Mouse (Mus musculus) neural tube, embryonic 14.5 days (tissue): ENCODE measurements around the gene Ptpn11. TPM values are rescaled to one million over a fixed set of nuclear protein-coding genes. Genes with fewer than 3 reads are reported as not detected.
"Not testable (repeated sequence)": the region's sequence is repeated elsewhere in the genome, so short reads cannot be mapped to it uniquely, and the experiment has no call there.

Source experiments
- ATAC-seq: fragments of 200-750 bp; cut with Nextera tagmentation; 2 replicates; pipeline ENCODE4 v1.8.0; 2017; ENCODE audit warnings: low read depth, mild to moderate bottlenecking, moderate TSS enrichment, moderate library complexity
- H3K27ac ChIP-seq: fragments of 300-500 bp; sonication (generic); 2 replicates; pipeline ENCODE4 v1.5.1; 2014; ENCODE audit warnings: low read depth, mild to moderate bottlenecking, control low read depth, low read length, moderate library complexity, mixed read lengths
- H3K27me3 ChIP-seq: fragments of 300-500 bp; sonication (generic); 2 replicates; pipeline ENCODE4 v1.6.1; 2014; ENCODE audit warnings: low read length; ENCODE audit not compliant: control insufficient read depth, insufficient read depth
- H3K36me3 ChIP-seq: fragments of 300-500 bp; sonication (generic); 2 replicates; pipeline ENCODE4 v1.6.1; 2014; ENCODE audit warnings: low read length, mixed read lengths; ENCODE audit not compliant: control insufficient read depth, insufficient read depth
- H3K4me1 ChIP-seq: fragments of 300-500 bp; sonication (generic); 2 replicates; pipeline ENCODE4 v1.6.1; 2014; ENCODE audit warnings: low read length; ENCODE audit not compliant: control insufficient read depth, insufficient read depth
- H3K4me2 ChIP-seq: fragments of 300-500 bp; sonication (generic); 2 replicates; pipeline ENCODE4 v1.6.1; 2014; ENCODE audit warnings: mild to moderate bottlenecking, low read depth, low read length, control low read depth
- H3K4me3 ChIP-seq: fragments of 300-500 bp; sonication (generic); 2 replicates; pipeline ENCODE4 v1.5.1; 2014; ENCODE audit warnings: low read depth, low read length, control low read depth, mixed read lengths
- H3K9ac ChIP-seq: fragments of 300-500 bp; sonication (generic); replicated peaks from 2 replicates; pipeline ENCODE4 v1.6.1; 2014; ENCODE audit warnings: low read depth, mild to moderate bottlenecking, control low read depth, low read length, mixed read lengths
- H3K9me3 ChIP-seq: fragments of 300-500 bp; sonication (generic); 2 replicates; pipeline ENCODE4 v1.6.1; 2016; ENCODE audit warnings: low read length; ENCODE audit not compliant: control insufficient read depth
- WGBS: fragments of 180-500 bp; shearing (Covaris S2); extraction: QIAGEN DNeasy Blood & Tissue Kit; methylation state at CpG from one replicate; pipeline ENCODE4 v1.1.7; 2014; 5-methylcytosine and 5-hydroxymethylcytosine counted together
- polyA plus RNA-seq: library from polyadenylated mRNA; unstranded; fragments of >200 nt; fragmentation: Nextera tagmentation; extraction: Ambion mirVana; gene quantifications from 2 replicates; pipeline ENCODE4 v1.2.1, GENCODE M21; 2014

Ptpn11 gene
- polyA plus RNA-seq, 1 experiment from 2014 or later: 26.6 TPM

DNA sequence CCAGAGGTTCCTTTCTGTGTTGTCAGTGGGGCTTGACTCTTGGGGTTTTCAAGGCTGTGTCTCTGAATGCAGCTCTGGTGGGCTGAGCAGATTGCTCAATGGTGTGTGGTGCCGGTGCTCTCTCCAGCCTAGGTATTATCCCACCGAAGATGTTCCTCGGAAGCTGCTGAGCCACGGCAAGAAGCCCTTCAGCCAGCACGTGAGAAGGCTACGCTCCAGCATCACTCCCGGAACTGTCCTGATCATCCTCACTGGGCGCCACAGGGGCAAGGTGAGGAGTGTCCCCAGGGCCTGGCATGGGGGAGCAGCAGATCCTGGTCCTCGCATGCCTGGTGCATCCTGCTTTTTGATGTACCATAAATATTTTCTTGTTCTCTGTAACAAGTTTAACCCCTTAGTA is 15.3 kb upstream of the Ptpn11 start:
- no peak overlapping the region for H3K9ac ChIP-seq
- no peak overlapping the region for H3K4me3 ChIP-seq
- WGBS: 85% methylated on average over 9 of the region's 9 CpGs
- H3K27ac ChIP-seq: no peak overlapping the region
- H3K27me3 ChIP-seq: 0 out of 2 replicates have a peak, but pooled peaks cover 3% of the 10 kb centered on the region
- no peak overlapping the region for H3K4me2 ChIP-seq
- ATAC-seq: no peak
- H3K9me3 ChIP-seq: no peaks in the 10 kb centered on the region
- peaks cover 8% of the 10 kb centered on the region; the same call in 1 of the 2 replicates for H3K4me1 ChIP-seq
- peaks cover 42% of the 10 kb centered on the region for H3K36me3 ChIP-seq

DNA sequence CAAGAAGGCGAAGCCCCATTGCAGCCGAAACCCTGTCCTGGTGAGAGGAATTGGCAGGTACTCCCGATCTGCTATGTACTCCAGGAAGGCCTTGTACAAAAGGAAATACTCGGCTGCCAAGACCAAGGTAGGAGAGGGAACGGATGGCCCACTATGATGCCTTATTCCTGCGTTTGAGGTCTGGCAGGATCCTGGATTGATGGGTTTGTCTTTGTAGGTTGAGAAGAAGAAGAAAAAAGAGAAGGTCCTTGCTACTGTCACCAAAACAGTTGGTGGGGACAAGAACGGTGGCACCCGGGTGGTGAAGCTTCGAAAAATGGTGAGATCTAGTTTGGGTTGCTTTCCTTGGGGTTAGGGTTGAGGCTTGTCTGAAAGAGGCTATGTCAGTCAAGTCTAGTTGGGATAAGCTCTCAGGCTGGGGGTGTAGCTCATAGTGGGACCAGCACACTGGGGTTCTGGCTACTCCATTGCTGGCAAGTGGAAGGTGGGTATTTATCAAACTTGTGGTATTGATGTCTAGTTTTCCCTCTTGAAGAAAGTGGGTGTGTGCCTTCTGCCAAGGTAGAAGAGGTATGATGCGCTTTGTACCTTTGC is 14.4 kb upstream of the Ptpn11 start:
- Histone ChIP-seq H3K9ac (peak overlapping the region; percentile 95), H3K36me3 (peaks cover 35% of the 10 kb centered on the region), H3K4me3 (peak overlapping the region; percentile 89), H3K4me2 (peak overlapping the region; percentile 72)
- not testable (repeated sequence) for H3K4me1 ChIP-seq, H3K27ac ChIP-seq, ATAC-seq, H3K9me3 ChIP-seq, H3K27me3 ChIP-seq
- WGBS: 76% methylated on average over 8 of the region's 10 CpGs

DNA sequence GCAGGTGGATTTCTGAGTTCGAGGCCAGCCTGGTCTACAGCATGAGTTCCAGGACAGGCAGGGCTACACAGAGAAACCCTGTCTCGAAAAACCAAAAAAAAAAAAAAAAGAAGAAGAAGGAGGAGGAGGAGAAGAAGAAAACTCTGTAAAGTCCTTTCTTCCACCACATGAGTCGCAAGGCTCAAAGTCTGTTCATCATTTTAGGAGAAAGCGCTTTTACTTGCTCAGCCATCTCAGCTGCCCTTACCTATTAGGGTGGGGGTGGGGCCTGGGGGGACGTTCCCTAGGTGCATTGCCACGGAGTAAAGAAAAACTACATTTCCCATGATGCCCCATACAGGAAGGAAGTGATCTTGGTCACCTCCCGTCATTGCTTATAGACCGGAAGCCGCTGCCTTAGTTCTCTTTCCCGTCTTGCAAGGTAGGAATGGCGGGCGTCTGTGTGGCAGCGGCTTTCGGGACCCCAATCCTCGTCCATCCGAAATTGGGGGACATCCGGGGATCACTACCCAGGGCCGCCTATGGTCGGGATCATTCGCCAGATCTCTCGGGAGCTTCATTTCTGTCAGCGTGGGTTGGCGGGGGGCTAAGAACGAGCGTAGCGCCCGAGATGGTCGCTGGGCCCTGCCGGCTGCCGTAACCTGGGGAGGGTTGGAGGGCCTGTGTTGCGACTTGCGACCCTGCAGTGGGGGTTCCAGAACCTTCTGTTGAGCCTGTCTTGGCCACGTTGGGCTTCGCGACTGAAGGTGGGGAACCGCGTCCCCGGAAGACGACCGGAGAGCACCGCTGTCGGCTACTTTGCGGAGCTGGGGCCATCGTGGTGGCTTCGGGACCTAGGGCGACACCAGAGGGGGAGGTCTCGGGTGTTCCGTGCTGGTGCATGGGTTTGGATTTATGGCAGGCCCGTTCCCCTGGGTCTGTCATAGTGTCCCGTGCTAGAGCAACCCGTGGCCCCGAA is 13.2 kb upstream of the Ptpn11 start, which contains the start of gene Rpl6:
Rpl6 (plus strand) TSS at position 350 of the 958 bp plus-strand sequence.
- Histone ChIP-seq H3K4me2 (peak within 1 kb of the TSS; percentile 72), H3K27me3 (0 out of 2 replicates have a peak, but pooled peaks cover 3% of the 10 kb centered on the region), H3K36me3 (peaks cover 25% of the 10 kb centered on the region), H3K4me3 (peak within 1 kb of the TSS; percentile 89), H3K9me3 (no peaks in the 10 kb centered on the region), H3K9ac (peak within 1 kb of the TSS; percentile 95), H3K27ac (peak within 1 kb of the TSS; percentile 83), H3K4me1 (peaks cover 8% of the 10 kb centered on the region; the same call in 1 of the 2 replicates)
- ATAC-seq: peak; percentile 92
- 2% methylated on average over 52 of the region's 52 CpGs for WGBS

DNA sequence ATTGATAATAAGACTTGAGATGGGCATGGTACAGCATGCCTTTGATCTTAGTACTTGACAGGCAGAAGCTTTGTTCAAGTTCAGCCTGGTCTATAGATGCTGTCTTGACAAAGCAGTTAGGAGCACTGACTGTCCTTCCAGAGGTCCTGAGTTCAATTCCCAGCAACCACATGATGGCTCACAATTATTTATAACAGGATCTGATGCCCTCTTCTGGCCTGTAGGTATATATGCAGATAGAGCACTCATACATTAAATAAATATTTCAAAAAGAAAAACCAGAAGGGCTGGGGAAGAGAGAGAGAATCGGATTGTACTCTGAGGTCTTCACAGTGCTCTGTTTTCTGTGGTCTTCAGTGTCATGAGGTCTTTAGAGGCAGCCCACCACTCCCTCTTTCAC is 11.3 kb upstream of the Ptpn11 start:
- Histone ChIP-seq H3K4me2 (no peak overlapping the region), H3K4me3 (no peak overlapping the region), H3K9ac (no peak overlapping the region), H3K27me3 (0 out of 2 replicates have a peak, but pooled peaks cover 3% of the 10 kb centered on the region), H3K27ac (no peak overlapping the region), H3K4me1 (peaks cover 8% of the 10 kb centered on the region; the same call in 1 of the 2 replicates), H3K9me3 (no peaks in the 10 kb centered on the region), H3K36me3 (peaks cover 11% of the 10 kb centered on the region)
- WGBS: 76% methylated on average over 1 of the region's 1 CpGs
- no peak for ATAC-seq

DNA sequence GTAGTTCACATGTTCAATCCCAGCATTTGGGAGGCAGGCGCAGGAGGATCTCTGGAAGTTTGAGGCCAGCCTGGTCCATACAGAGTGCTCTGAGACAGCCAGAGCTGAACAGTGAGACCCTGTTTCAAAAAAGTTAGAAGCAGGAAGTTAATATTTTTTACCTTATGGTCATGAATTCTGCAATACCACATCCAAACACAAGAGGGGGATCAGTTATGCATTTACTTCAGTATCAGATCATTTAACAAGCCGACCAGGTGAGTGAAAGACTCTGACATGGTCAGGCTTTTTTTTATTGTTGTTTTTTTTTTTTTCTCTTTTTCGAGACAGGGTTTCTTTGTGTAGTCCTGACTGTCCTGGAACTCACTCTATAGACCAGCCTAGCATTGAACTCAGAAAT is 10.5 kb upstream of the Ptpn11 start:
- Histone ChIP-seq H3K36me3 (peaks cover 6% of the 10 kb centered on the region; the same call in 1 of the 2 replicates), H3K4me3 (no peak overlapping the region), H3K9me3 (no peaks in the 10 kb centered on the region), H3K4me1 (peaks cover 8% of the 10 kb centered on the region; the same call in 1 of the 2 replicates), H3K9ac (no peak overlapping the region), H3K4me2 (no peak overlapping the region), H3K27ac (no peak overlapping the region), H3K27me3 (0 out of 2 replicates have a peak, but pooled peaks cover 3% of the 10 kb centered on the region)
- WGBS: 55% methylated on average over 3 of the region's 3 CpGs
- ATAC-seq: no peak

DNA sequence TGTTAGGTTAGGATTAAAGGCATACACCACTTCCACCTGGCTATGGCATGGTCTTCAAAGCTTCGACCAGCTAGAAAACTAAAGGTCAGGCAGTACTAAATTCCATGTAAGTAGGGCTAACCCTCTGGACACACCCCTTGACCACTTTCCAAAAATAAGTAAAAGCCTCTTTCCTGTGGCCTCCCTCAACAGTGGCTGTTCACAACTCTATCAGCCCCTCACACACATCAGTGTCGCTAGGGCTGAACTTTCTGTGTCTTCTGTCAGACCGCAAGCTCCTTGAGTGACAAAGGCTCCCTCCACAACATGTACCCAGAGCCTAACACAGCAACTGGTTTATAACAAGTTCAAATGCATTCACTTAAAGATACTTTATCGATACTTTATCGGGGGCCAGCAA is 7.2 kb upstream of the Ptpn11 start:
- Histone ChIP-seq H3K4me3 (no peak overlapping the region), H3K9ac (no peak overlapping the region), H3K36me3 (no peaks in the 10 kb centered on the region), H3K4me1 (no peaks in the 10 kb centered on the region), H3K27ac (no peak overlapping the region), H3K4me2 (no peak overlapping the region), H3K9me3 (no peaks in the 10 kb centered on the region), H3K27me3 (no peaks in the 10 kb centered on the region)
- WGBS: 85% methylated on average over 5 of the region's 5 CpGs
- ATAC-seq: no peak

DNA sequence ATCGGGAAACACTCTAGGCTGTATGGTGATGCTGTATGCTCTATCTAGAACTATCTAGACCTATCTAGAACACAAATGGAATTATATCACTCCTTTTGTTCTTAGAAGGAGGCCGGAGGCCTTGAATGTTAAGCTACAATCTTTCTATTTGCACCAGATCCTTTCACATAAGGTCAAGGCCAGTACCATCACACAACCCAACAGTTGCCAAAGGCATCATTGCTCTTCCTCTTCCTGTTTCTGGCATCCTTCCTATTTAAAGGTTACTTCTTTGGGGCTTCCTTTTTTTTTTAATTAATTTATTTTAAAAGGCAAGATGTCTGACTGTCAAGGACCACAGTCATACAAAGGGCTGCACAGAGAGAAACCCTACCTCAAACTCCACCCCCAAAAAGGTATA is 6.1 kb upstream of the Ptpn11 start:
- H3K4me3 ChIP-seq: no peak overlapping the region
- WGBS: 87% methylated on average over 2 of the region's 2 CpGs

DNA sequence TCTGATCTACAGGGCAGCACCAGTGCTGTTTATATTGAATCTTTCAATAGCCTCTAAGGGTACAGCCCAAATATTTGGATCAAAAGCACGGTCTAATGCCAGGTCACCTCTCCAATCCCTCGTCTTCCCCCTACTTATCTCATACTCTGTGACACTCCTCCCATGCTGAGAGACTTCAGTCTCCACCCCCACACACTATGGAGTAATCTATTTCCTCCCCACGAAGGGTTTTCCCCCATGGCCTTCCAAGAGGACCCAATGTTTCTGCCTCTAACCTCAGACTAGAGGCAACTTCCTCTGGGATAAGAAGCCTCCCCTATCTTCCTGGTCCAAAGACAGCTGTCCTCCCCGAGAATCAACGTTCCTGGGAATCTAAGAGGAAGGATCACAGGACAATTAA is 5.6 kb upstream of the Ptpn11 start:
- Histone ChIP-seq H3K4me3 (no peak overlapping the region), H3K36me3 (no peaks in the 10 kb centered on the region), H3K4me1 (no peaks in the 10 kb centered on the region), H3K4me2 (no peak overlapping the region), H3K9ac (no peak overlapping the region), H3K27me3 (no peaks in the 10 kb centered on the region), H3K27ac (no peak overlapping the region), H3K9me3 (no peaks in the 10 kb centered on the region)
- ATAC-seq: no peak
- 47% methylated on average over 5 of the region's 5 CpGs for WGBS

More for the DNA sequence above, 6.1 kb upstream of the Ptpn11 start:
- Histone ChIP-seq H3K4me2 (no peak overlapping the region), H3K36me3 (no peaks in the 10 kb centered on the region), H3K9ac (no peak overlapping the region), H3K9me3 (no peaks in the 10 kb centered on the region), H3K27ac (no peak overlapping the region), H3K27me3 (no peaks in the 10 kb centered on the region), H3K4me1 (no peaks in the 10 kb centered on the region)
- ATAC-seq: no peak

DNA sequence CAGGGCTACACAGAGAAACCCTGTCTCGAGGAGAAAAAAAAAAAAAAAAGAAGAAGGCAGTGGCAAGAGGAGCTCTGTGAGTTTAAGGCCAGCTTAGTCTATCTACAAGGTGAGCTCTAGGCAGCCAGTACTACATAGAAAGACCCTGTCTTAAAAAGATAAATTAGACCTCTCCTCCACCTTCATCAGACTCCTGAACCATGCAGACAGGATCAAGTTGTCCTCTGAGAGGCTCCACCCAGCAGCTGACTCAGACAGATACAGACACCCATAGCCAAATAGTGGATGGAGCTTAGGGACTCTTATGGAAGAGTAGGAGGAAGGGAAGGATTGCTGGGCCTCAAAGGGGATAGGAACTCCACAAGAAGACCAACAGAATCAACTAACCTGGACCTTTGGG is 3.0 kb upstream of the Ptpn11 start:
- H3K27ac ChIP-seq: no peak overlapping the region
- ATAC-seq: no peak
- H3K4me1 ChIP-seq: peaks cover 2% of the 10 kb centered on the region
- no peak overlapping the region for H3K4me3 ChIP-seq
- H3K4me2 ChIP-seq: no peak overlapping the region
- H3K9ac ChIP-seq: no peak overlapping the region
- H3K9me3 ChIP-seq: no peaks in the 10 kb centered on the region
- H3K27me3 ChIP-seq: peaks cover 2% of the 10 kb centered on the region; the same call in 1 of the 2 replicates
- WGBS: 60% methylated on average over 1 of the region's 1 CpGs
- H3K36me3 ChIP-seq: no peaks in the 10 kb centered on the region
